Mouse (Mus musculus) brain, embryonic 14.5 days (tissue): Measurements from ENCODE around the gene Zfp362.

Experiments
- CTCF ChIP-seq: fragments of 200-500 bp; IDR thresholded peaks from 2 replicates; pipeline ENCODE4 v1.5.1; 2012; ENCODE audit warnings: inconsistent platforms, mild to moderate bottlenecking, moderate library complexity, borderline replicate concordance; ENCODE audit not compliant: insufficient read depth, insufficient read length; ENCODE audit errors: extremely low read depth
- POLR2A ChIP-seq: fragments of 200-500 bp; IDR thresholded peaks from 2 replicates; pipeline ENCODE4 v1.6.1; 2012; ENCODE audit warnings: mild to moderate bottlenecking, inconsistent platforms, borderline replicate concordance; ENCODE audit not compliant: poor library complexity, insufficient read depth, insufficient read length, severe bottlenecking; ENCODE audit errors: extremely low read depth

DNA sequence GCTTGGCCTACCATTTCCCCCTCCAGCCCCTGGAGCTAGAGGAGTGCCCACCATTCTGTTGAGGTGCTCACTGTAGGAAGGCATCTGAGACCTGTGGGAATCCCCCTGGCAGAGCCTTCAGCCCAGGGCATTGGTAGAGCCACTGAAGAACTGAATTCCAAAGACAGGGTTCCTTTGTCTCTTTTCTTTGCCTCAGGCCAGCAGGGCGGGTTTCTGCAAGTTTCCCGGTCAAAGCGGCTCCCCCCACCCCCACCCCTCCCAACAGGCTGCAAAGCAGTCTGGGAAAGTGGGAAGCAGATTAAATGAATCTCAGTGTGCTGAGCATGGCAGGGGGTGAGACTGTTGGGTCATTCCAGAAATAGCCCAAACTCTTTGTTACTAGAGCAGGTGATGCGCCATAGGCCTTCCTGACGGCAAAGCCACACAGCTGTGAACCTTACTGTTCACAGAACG, 68.7 kb downstream of the Zfp362 start:
- no peak for TF ChIP-seq POLR2A
- TF ChIP-seq CTCF = no peak
